Mouse (Mus musculus): ENCODE measurements around the gene Tango6. TPM values are rescaled to one million over a fixed set of nuclear protein-coding genes. Genes with fewer than 3 reads are reported as not detected.
A peak's percentile ranks its signal among the peaks of the same experiment; 100 is the strongest.
"Not testable (repeated sequence)": the region's sequence is repeated elsewhere in the genome, so short reads cannot be mapped to it uniquely, and the experiment has no call there.

The Tango6 gene
- total and polyA plus RNA-seq, 3 experiments = 4.8 to 10.9 (median 7.9) TPM

GRCm38 (mm10) chr8:106880121-106880707 is 197.3 kb downstream of the Tango6 start:
- no peak for DNase-seq

GRCm38 (mm10) chr8:106884094-106884493 is 201.2 kb downstream of the Tango6 start:
- DNase-seq = not testable (repeated sequence)

- peak; percentile 30 for DNase-seq
Observed at GRCm38 (mm10) chr8:106884826-106885400, 202.0 kb downstream of the Tango6 start.

GRCm38 (mm10) chr8:106887336-106888189 is 204.7 kb downstream of the Tango6 start:
- peak; percentile 78 for DNase-seq

GRCm38 (mm10) chr8:106888803-106889202 is 205.9 kb downstream of the Tango6 start:
- DNase-seq = peak; percentile 18

GRCm38 (mm10) chr8:106892210-106892805 is 209.4 kb downstream of the Tango6 start:
- DNase-seq = peak; percentile 34

- no peak for DNase-seq
Observed at GRCm38 (mm10) chr8:106892806-106893451, 210.1 kb downstream of the Tango6 start.

- peak; percentile 92 for DNase-seq
Observed at GRCm38 (mm10) chr8:106893481-106894156, 210.8 kb downstream of the Tango6 start, which contains the start of gene Utp4. Gene Utp4, plus strand, starts transcription at chr8:106893636.

- peak; percentile 40 for DNase-seq
Observed at GRCm38 (mm10) chr8:106899473-106899872, 216.6 kb downstream of the Tango6 start.

Other genes with a start within 250 kb of the Tango6 start
- gene 6030452D12Rik, start 182.5 kb upstream of the Tango6 start, total RNA-seq (2021) = not detected
- gene 6030452D12Rik, start 182.5 kb upstream of the Tango6 start, polyA plus RNA-seq (2012; rRNA removed) = not detected in 2 replicates
- under 1 TPM; 0.55 to 0.93 TPM for gene Cdh3, start 172.2 kb upstream of the Tango6 start, total RNA-seq (2021)
- gene Cdh3, start 172.2 kb upstream of the Tango6 start, polyA plus RNA-seq (2012; rRNA removed) = 0.19 and 0.30 TPM in 2 replicates
- 100 to 1,000 TPM in 1 of 2 experiments, 10 to 100 TPM in 1; 71.9 to 145 TPM for gene Gm10073, start 109.6 kb upstream of the Tango6 start, total RNA-seq (2021)
- 50.1 and 65.3 TPM in 2 replicates for gene Gm10073, start 109.6 kb upstream of the Tango6 start, polyA plus RNA-seq (2012; rRNA removed)
- gene Cdh1, start 79.7 kb upstream of the Tango6 start, total RNA-seq (2021) = under 1 TPM; 0.14 to 0.23 TPM
- gene Cdh1, start 79.7 kb upstream of the Tango6 start, polyA plus RNA-seq (2012; rRNA removed) = 0.08 and 0.09 TPM in 2 replicates
- under 1 TPM; 0.35 to 0.37 TPM for gene Has3, start 187.2 kb downstream of the Tango6 start, total RNA-seq (2021)
- 0.50 and 0.68 TPM in 2 replicates for gene Has3, start 187.2 kb downstream of the Tango6 start, polyA plus RNA-seq (2012; rRNA removed)
- 10 to 100 TPM; 40.6 to 50.1 TPM for gene Utp4, start 210.6 kb downstream of the Tango6 start, total RNA-seq (2021)
- gene Utp4, start 210.6 kb downstream of the Tango6 start, polyA plus RNA-seq (2012; rRNA removed) = 17.2 and 20.5 TPM in 2 replicates

Data from adrenal gland, adult 2 months (tissue).